Mouse (Mus musculus): ENCODE results near the gene Kdf1. TPM values are rescaled to one million over a fixed set of nuclear protein-coding genes. Genes with fewer than 3 reads are reported as not detected.

Gene Kdf1
- total and polyA plus RNA-seq, 3 experiments: 0.04 to 0.12 TPM; not detected in 1

DNA sequence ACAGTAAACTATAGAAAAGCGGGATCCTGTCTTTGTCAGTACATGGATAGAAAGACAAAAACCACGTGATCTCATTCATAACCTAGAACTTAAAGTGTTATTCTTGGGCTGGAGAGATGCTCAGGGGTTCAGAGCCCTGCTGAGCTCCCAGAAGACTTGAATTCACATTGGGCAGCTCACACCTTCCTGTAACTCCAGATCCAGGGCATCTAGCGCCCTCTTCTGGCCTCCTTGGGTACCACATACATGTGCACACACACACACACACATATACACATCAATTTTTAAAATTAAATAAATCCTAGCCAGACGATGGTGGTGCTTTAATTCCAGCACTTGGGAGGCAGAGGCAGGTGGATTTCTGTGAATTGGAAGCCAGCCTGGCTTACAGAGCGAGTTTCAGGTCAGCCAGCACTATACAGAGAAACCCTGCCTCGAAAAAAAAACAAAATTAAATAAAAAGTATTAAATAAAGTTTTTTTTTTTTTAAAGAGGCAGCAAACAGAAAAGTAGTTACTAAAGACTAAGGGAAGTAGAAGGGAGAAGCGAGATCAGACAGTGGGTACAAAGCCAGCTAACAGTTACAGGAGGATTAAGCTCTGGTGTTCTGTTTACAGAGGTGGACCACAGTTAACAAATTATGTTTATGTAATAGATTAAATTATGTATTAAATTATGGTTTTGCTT is 47.5 kb upstream of the Kdf1 start:
- Histone ChIP-seq H3K79me2 (ENCODE audit: control insufficient read depth, insufficient read depth, low read length, poor library complexity) (no peaks in the 10 kb centered on the region), H3K27me3 (ENCODE audit: control insufficient read depth in 1 of 2, insufficient read depth in 2 of 2, low read length in 2 of 2) (no peaks in the 10 kb centered on the region), H3K9ac (ENCODE audit: control insufficient read depth, low read depth, low read length, poor library complexity, severe bottlenecking) (no peak overlapping the region), H3K27ac (ENCODE audit: control insufficient read depth, low read depth, low read length) (no peak overlapping the region), H3K9me3 (replicated peaks; ENCODE audit: insufficient read depth, low read length) (no peaks in the 10 kb centered on the region), H3K4me3 (ENCODE audit: control insufficient read depth in 1 of 2, insufficient read depth in 1 of 2, low read depth in 2 of 2, low read length in 2 of 2) (no peak overlapping the region), H3K4me1 (ENCODE audit: control insufficient read depth in 1 of 2, insufficient read depth in 2 of 2, low read length in 2 of 2) (peaks cover 0 to 2% of the 10 kb centered on the region in 2 experiments; a peak in 2 of 4 replicates), H3K36me3 (ENCODE audit: control insufficient read depth in 1 of 2, insufficient read depth in 2 of 2, low read length in 2 of 2) (no peaks in the 10 kb centered on the region; a peak in 1 of 4 replicates)
- TF ChIP-seq MEF2A (IDR thresholded peaks at IDR 0.05; ENCODE audit: extremely low read depth, insufficient replicate concordance, low read depth, low read length, poor library complexity, severe bottlenecking) (no peak), SMC3 (IDR thresholded peaks at IDR 0.05; ENCODE audit: low read depth, low read length) (no peak), HCFC1 (IDR thresholded peaks at IDR 0.05; ENCODE audit: low read depth, low read length) (no peak), CHD2 (IDR thresholded peaks at IDR 0.05; ENCODE audit: low read length) (no peak), CTCF (IDR thresholded peaks at IDR 0.05 in 2 of 3, conservative IDR thresholded peaks at IDR 0.05 in 1 of 3; ENCODE audit: control insufficient read depth in 1 of 3, insufficient read depth in 1 of 3, low read depth in 2 of 3, low read length in 3 of 3, poor library complexity in 1 of 3, severe bottlenecking in 1 of 3) (peak; percentile 18 to 39 (median 28); a peak in 5 of 6 replicates), MAZ (IDR thresholded peaks at IDR 0.05; ENCODE audit: low read depth, low read length) (no peak), TCF12 (IDR thresholded peaks at IDR 0.05; ENCODE audit: low read depth, low read length) (no peak), MXI1 (IDR thresholded peaks at IDR 0.05; ENCODE audit: low read depth, low read length) (no peak)
- DNase-seq (ENCODE audit: low read depth, low spot score): no peak

DNA sequence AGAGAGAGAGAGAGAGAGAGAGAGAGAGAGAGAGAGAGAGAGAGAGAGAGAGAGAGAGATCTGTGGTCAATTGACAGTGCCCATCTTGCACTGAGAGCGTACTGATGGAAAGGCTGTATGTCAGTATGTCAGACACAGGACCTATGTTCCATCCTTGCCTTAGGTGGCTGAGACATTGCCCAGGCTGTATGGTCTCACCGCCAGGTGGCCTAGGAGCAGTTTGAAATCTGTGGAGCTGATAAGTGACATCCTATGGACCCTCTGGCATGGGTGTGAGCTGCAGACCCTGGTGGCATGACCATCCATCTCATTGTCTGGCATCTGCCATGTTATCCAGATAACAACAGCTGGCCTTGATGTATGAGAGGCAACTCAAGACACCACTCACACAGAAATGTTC is 44.9 kb upstream of the Kdf1 start:
- H3K27me3 ChIP-seq (ENCODE audit: control insufficient read depth in 1 of 2, insufficient read depth in 2 of 2, low read length in 2 of 2): peaks cover 0 to 5% of the 10 kb centered on the region in 2 experiments; a peak in 2 of 4 replicates
- no peaks in the 10 kb centered on the region for H3K36me3 ChIP-seq (ENCODE audit: control insufficient read depth in 1 of 2, insufficient read depth in 2 of 2, low read length in 2 of 2)
- no peaks in the 10 kb centered on the region for H3K9me3 ChIP-seq (replicated peaks; ENCODE audit: insufficient read depth, low read length)

DNA sequence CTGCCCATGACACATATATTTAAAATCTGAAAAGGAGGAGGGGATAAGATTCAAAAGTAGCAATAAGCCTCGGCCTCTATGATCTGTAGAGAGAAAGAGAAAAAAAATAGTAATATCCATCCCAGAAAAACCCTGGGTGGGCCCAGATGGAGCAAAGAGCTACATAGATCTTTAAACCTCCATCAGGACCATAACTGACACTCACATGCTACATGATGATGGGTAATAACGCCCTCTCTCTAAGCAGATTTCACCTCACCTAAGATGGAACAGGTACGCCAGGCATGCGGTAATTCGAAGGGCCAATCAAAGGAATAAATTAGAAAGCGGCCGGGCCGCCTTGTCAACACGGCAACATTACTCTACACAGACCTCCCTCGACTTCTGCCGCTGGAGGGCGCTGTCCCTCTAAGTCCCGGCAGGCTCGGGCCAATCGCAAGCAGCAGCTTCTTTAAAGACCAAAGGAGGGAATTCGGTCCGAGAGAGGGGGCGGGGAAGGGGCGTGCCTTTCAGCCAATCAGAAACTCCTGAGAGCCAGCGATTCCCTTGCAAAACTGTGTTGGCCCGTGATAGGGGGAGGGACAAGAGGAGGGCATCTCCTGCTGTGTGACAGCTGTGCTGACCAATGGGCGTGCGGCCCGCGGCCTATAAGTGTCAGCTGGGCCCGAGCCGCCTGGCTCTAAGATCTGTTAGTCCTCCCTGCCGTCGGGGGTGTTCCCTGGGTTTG is 39.1 kb upstream of the Kdf1 start, which contains the start of gene Tent5b:
TSS of gene Tent5b (plus strand) at position 675 of the 727 bp plus-strand sequence.
- Histone ChIP-seq H3K9me3 (replicated peaks; ENCODE audit: insufficient read depth, low read length) (no peaks in the 10 kb centered on the region), H3K4me1 (ENCODE audit: control insufficient read depth in 1 of 2, insufficient read depth in 2 of 2, low read length in 2 of 2) (peaks cover 0 to 4% of the 10 kb centered on the region in 2 experiments; a peak in 1 of 4 replicates), H3K4me3 (ENCODE audit: control insufficient read depth in 1 of 2, insufficient read depth in 1 of 2, low read depth in 2 of 2, low read length in 2 of 2) (peak within 1 kb of the TSS; percentile 56 to 69), H3K27me3 (ENCODE audit: control insufficient read depth in 1 of 2, insufficient read depth in 2 of 2, low read length in 2 of 2) (peaks cover 0 to 5% of the 10 kb centered on the region in 2 experiments; a peak in 2 of 4 replicates), H3K9ac (ENCODE audit: control insufficient read depth, low read depth, low read length, poor library complexity, severe bottlenecking) (peak within 1 kb of the TSS; percentile 73), H3K27ac (ENCODE audit: control insufficient read depth, low read depth, low read length) (no peak within 1 kb of the TSS), H3K36me3 (ENCODE audit: control insufficient read depth in 1 of 2, insufficient read depth in 2 of 2, low read length in 2 of 2) (no peaks in the 10 kb centered on the region), H3K79me2 (ENCODE audit: control insufficient read depth, insufficient read depth, low read length, poor library complexity) (no peaks in the 10 kb centered on the region)
- peak; percentile 99 for DNase-seq (ENCODE audit: low read depth, low spot score)
- TF ChIP-seq ZC3H11A (IDR thresholded peaks at IDR 0.05; ENCODE audit: low read depth, low read length) (peak; percentile 63; the same call in 1 of the 2 replicates), HCFC1 (IDR thresholded peaks at IDR 0.05; ENCODE audit: low read depth, low read length) (peak; percentile 53), TBP (IDR thresholded peaks at IDR 0.05; ENCODE audit: low read depth, low read length) (peak; percentile 92), MXI1 (IDR thresholded peaks at IDR 0.05; ENCODE audit: low read depth, low read length) (no peak), SMC3 (IDR thresholded peaks at IDR 0.05; ENCODE audit: low read depth, low read length) (peak; percentile 80), CTCF (IDR thresholded peaks at IDR 0.05 in 2 of 3, conservative IDR thresholded peaks at IDR 0.05 in 1 of 3; ENCODE audit: control insufficient read depth in 1 of 3, insufficient read depth in 1 of 3, low read depth in 2 of 3, low read length in 3 of 3, poor library complexity in 1 of 3, severe bottlenecking in 1 of 3) (peak; percentile 61 to 96 (median 96)), NRF1 (IDR thresholded peaks at IDR 0.05; ENCODE audit: insufficient read depth, low read depth, low read length, poor library complexity, severe bottlenecking) (no peak), POLR2A (IDR thresholded peaks at IDR 0.05; ENCODE audit: control insufficient read depth in 1 of 2, insufficient read depth in 1 of 2, low read depth in 1 of 2, low read length in 2 of 2, poor library complexity in 1 of 2) (peak in 1 of 2 experiments; percentile 70; a peak in 2 of 4 replicates), ZMIZ1 (IDR thresholded peaks at IDR 0.05; ENCODE audit: low read depth, low read length) (peak; percentile 81; the same call in 1 of the 2 replicates), CHD2 (IDR thresholded peaks at IDR 0.05; ENCODE audit: low read length) (peak; percentile 69), UBTF (IDR thresholded peaks at IDR 0.05; ENCODE audit: borderline replicate concordance, insufficient read depth, low read depth, low read length) (0 out of 2 replicates have a peak, but pooled peaks have one; percentile 40), NELFE (IDR thresholded peaks at IDR 0.05; ENCODE audit: low read depth, low read length) (peak; percentile 49; the same call in 1 of the 2 replicates), RAD21 (IDR thresholded peaks at IDR 0.05; ENCODE audit: low read depth, low read length) (peak; percentile 74), MAZ (IDR thresholded peaks at IDR 0.05; ENCODE audit: low read depth, low read length) (peak; percentile 79; the same call in 1 of the 2 replicates), GATA1 (IDR thresholded peaks at IDR 0.05; ENCODE audit: low read depth, low read length) (no peak), ETS1 (IDR thresholded peaks at IDR 0.05; ENCODE audit: low read depth, low read length) (no peak; the same call in 1 of the 2 replicates), SIN3A (IDR thresholded peaks at IDR 0.05; ENCODE audit: low read length) (peak; percentile 77; the same call in 1 of the 2 replicates)

More for the DNA sequence above, 44.9 kb upstream of the Kdf1 start:
- DNase-seq (ENCODE audit: low read depth, low spot score): no peak
- TF ChIP-seq JUND (IDR thresholded peaks at IDR 0.05; ENCODE audit: low read depth, low read length) (no peak), ZNF384 (IDR thresholded peaks at IDR 0.05; ENCODE audit: low read depth, low read length) (no peak), CHD1 (IDR thresholded peaks at IDR 0.05; ENCODE audit: low read depth, low read length) (no peak)
- H3K4me3 ChIP-seq (ENCODE audit: control insufficient read depth in 1 of 2, insufficient read depth in 1 of 2, low read depth in 2 of 2, low read length in 2 of 2): no peak overlapping the region
- H3K4me1 ChIP-seq (ENCODE audit: control insufficient read depth in 1 of 2, insufficient read depth in 2 of 2, low read length in 2 of 2): no peaks in the 10 kb centered on the region
- H3K27ac ChIP-seq (ENCODE audit: control insufficient read depth, low read depth, low read length): no peak overlapping the region
- H3K9ac ChIP-seq (ENCODE audit: control insufficient read depth, low read depth, low read length, poor library complexity, severe bottlenecking): no peak overlapping the region
- H3K79me2 ChIP-seq (ENCODE audit: control insufficient read depth, insufficient read depth, low read length, poor library complexity): no peaks in the 10 kb centered on the region

Measured in MEL (cell line).